Comparison of ENCODE assay signal across 9 mouse cellular contexts in the genomic region with DNA sequence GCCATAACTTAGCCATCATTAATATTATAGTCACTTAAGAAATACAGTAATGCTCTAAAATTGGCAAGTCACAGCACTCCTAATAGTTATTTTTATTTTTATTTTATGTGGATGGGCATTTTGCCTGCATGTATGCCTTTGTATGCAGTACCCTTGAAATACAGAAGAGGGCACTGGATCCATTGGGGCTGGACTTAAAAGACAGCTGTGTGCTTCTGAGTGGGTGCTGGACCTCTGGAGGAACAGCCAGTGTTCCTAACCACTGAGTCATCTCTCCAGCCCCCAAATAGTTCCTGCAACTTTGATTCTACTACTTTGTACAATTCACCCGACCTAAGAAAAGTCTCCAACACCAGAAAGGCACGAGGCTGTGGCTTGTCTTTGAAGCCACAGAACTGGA. TPM values are rescaled to one million over a fixed set of nuclear protein-coding genes. Genes with fewer than 3 reads are reported as not detected.
DNase-seq lines count a peak whose midpoint lies in the region; TF ChIP-seq lines count a peak whose summit lies in the region.
"Had no signal": no experiment of that assay in that cellular context is flagged by ENCODE, and none has a peak within 500 bp of the region (broad histone marks: within the 10 kb centered on the region; RNA-seq: fewer than 3 reads in every experiment).

No protein-coding gene starts in this region.

- TF ChIP-seq CTCF in CH12.LX (conservative IDR thresholded peaks at IDR 0.05 in 1 of 2, IDR thresholded peaks at IDR 0.05 in 1 of 2; ENCODE audit: low read depth in 2 of 2, low read length in 2 of 2) = peak; percentile 38 to 72; a peak in 3 of 4 replicates

- in situ Hi-C loops in CH12.LX (cut with MboI; ENCODE audit: low pct_ligation_motif_present, low pct_unique_long_range_greater_than_20kb, low sequenced_read_pairs) = no loop called here

- peaks cover 36 to 70% of the 10 kb centered on the region in 2 experiments for H3K36me3 ChIP-seq in CH12.LX (replicated peaks in 1 of 2; ENCODE audit: control insufficient read depth in 1 of 2, insufficient read depth in 1 of 2, low read length in 1 of 2)

- no peak overlapping the region for H3K27ac ChIP-seq in CH12.LX (ENCODE audit: insufficient read depth, low read depth)
- H3K27ac ChIP-seq: limb, embryonic 10.5 days had no signal

- H3K4me3 ChIP-seq in CH12.LX (replicated peaks in 1 of 3; ENCODE audit: low read depth in 2 of 3, low read length in 2 of 3, poor library complexity in 1 of 3) = no peak overlapping the region
- H3K4me3 ChIP-seq: limb, embryonic 10.5 days had no signal

- dilution Hi-C loops in CH12.LX (cut with MboI; ENCODE audit: extremely low pct_ligation_motif_present, extremely low pct_unique_long_range_greater_than_20kb, low sequenced_read_pairs) = no loop called here

- no peak for TF ChIP-seq POLR2A in CH12.LX (IDR thresholded peaks at IDR 0.05; ENCODE audit: low read depth, low read length)

- H3K4me1 ChIP-seq in CH12.LX (ENCODE audit: control insufficient read depth in 1 of 2, insufficient read depth in 2 of 2) = peaks cover 0 to 6% of the 10 kb centered on the region in 2 experiments; a peak in 2 of 4 replicates
- H3K4me1 ChIP-seq: limb, embryonic 10.5 days had no signal

- H3K27me3 ChIP-seq in CH12.LX (replicated peaks) = no peaks in the 10 kb centered on the region

- no peak overlapping the region for H3K4me2 ChIP-seq in CH12.LX (ENCODE audit: insufficient read depth, low read depth, poor library complexity, severe bottlenecking)

- H3K9me3 ChIP-seq in CH12.LX (replicated peaks; ENCODE audit: low read length) = no peaks in the 10 kb centered on the region
- H3K9me3 ChIP-seq: limb, embryonic 10.5 days had no signal

- peak; percentile 71 for TF ChIP-seq RAD21 in CH12.LX (IDR thresholded peaks at IDR 0.05; ENCODE audit: low read depth, low read length)

- H3K79me2 ChIP-seq in CH12.LX (replicated peaks; ENCODE audit: control insufficient read depth, extremely low read depth, insufficient read depth, poor library complexity, severe bottlenecking) = 0 out of 2 replicates have a peak, but pooled peaks cover 3% of the 10 kb centered on the region

- no peak overlapping the region for H3K9ac ChIP-seq in CH12.LX (ENCODE audit: insufficient read depth, low read depth)

- TF ChIP-seq EP300 in CH12.LX (IDR thresholded peaks at IDR 0.05; ENCODE audit: low read length) = no peak

- peak; percentile 56 for DNase-seq in kidney, adult 9 months
- no peak for DNase-seq in kidney, adult 18-20 months
- DNase-seq in CH12.LX (ENCODE audit: extremely low read depth) (no peak), ZHBTc4 (ENCODE audit: low read depth, low spot score) (peak; percentile 48)
- peak; percentile 45 for DNase-seq in lung, postnatal 25 days (ENCODE audit: low spot score)
- DNase-seq in right cerebral cortex, postnatal 10 days (ENCODE audit: low spot score in 2 of 2) = no peak
- DNase-seq in right cerebral cortex, adult 2 months (ENCODE audit: low spot score in 2 of 2) = no peak
- no peak for DNase-seq in urinary bladder, adult 2 months (ENCODE audit: low spot score)

TF ChIP-seq in CH12.LX, 34 proteins besides CTCF, POLR2A, EP300 and RAD21:
- TF ChIP-seq SMC3 (IDR thresholded peaks at IDR 0.05; ENCODE audit: low read depth, low read length) = peak; percentile 53
- TF ChIP-seq SIN3A (IDR thresholded peaks at IDR 0.05; ENCODE audit: low read length) = 0 out of 2 replicates have a peak, but pooled peaks have one; percentile 17
- no peak for TF ChIP-seq CHD2 (IDR thresholded peaks at IDR 0.05; ENCODE audit: low read length)

RNA-seq across cellular contexts. Expression of a gene that starts 24.0 kb away (rescaled TPM):
- total RNA-seq in CH12.LX (2012; rRNA removed) (11.8 and 13.9 TPM in 2 replicates), CH12.LX (2014; rRNA removed) (13.4 and 19.3 TPM in 2 replicates)
- polyA plus RNA-seq in CH12.LX (2012; ENCODE audit: insufficient read length, low read depth) = 23.0 and 24.2 TPM in 2 replicates
- 12.3 and 12.4 TPM in 2 replicates for polyA plus RNA-seq in urinary bladder, adult 2 months (2012; rRNA removed)

RNA-seq across cellular contexts. Expression of a gene that starts 37.6 kb away (rescaled TPM):
- total RNA-seq in CH12.LX (2012; rRNA removed) = 36.2 and 57.4 TPM in 2 replicates
- 226 and 253 TPM in 2 replicates for total RNA-seq in CH12.LX (2014; rRNA removed)
- polyA plus RNA-seq in CH12.LX (2012; ENCODE audit: insufficient read length, low read depth) = 126 TPM in 2 replicates
- 20.1 and 31.3 TPM in 2 replicates for polyA plus RNA-seq in urinary bladder, adult 2 months (2012; rRNA removed)

Comparison
In these comparisons a context has a peak if more than half of its experiments do, and no peak if none do; other contexts are left out.
1. DNase-seq: peak in kidney, adult 9 months (single experiment), ZHBTc4 (single experiment) and lung, postnatal 25 days (single experiment); none in kidney, adult 18-20 months (single experiment), CH12.LX (single experiment), right cerebral cortex, postnatal 10 days (0 of 2), right cerebral cortex, adult 2 months (0 of 2) and urinary bladder, adult 2 months (single experiment).